Mouse (Mus musculus) megakaryocyte, embryonic 14.5 days (primary cell): ENCODE measurements around the gene Ppp4r2. TPM values are rescaled to one million over a fixed set of nuclear protein-coding genes. Genes with fewer than 3 reads are reported as not detected.

Experiments
- H3K27me3 ChIP-seq: replicated peaks from 2 replicates; pipeline ENCODE3; 2012; ENCODE audit warnings: inconsistent platforms
- H3K36me3 ChIP-seq: replicated peaks from 2 replicates; pipeline ENCODE3; 2012; ENCODE audit warnings: low read length, inconsistent platforms, mixed read lengths
- H3K4me1 ChIP-seq: 2 replicates; pipeline ENCODE4 v1.6.1; 2012; ENCODE audit warnings: inconsistent platforms
- H3K4me3 ChIP-seq: replicated peaks from 2 replicates; pipeline ENCODE3; 2012; ENCODE audit warnings: moderate library complexity, mild to moderate bottlenecking, inconsistent platforms
- H3K9me3 ChIP-seq: 2 replicates; pipeline ENCODE4 v1.6.1; 2012; ENCODE audit warnings: inconsistent platforms
- FLI1 ChIP-seq: IDR thresholded peaks from 2 replicates; pipeline ENCODE4 v1.6.1; 2012; ENCODE audit warnings: low read length, inconsistent platforms, mixed read lengths
- GATA1 ChIP-seq: IDR thresholded peaks from 3 replicates; pipeline ENCODE4 v1.6.1; 2012; ENCODE audit warnings: mixed read lengths, low read length, inconsistent platforms, borderline replicate concordance
- polyA plus RNA-seq: library from polyadenylated mRNA; stranded (reverse); fragments of >175 nt; gene quantifications from 2 replicates; pipeline ENCODE4 v1.2.3, GENCODE M21; 2012; ENCODE audit warnings: low replicate concordance; ENCODE audit not compliant: insufficient read depth

Gene Ppp4r2
- polyA plus RNA-seq, 1 experiment = 32.5 TPM

DNA sequence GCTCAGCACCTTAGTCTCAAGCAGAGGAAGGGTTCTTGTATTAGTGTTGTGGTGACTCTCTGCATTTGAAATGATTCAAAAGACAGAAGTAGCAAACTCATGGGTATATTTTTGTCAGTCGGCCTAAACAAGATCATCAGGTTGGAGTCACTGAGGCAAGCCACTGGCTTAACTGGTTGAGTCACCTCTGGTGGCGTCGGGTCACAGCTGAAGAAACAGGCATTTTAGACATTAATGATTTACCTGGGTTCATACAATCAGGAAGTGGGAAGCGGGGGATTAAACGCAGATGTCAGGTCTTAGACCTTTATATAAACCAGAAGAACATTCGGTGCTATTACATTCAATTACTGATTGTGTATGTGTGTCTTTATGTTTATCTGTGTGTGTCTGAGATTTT, 7.4 kb upstream of the Ppp4r2 start:
- Histone ChIP-seq H3K4me3 (no peak overlapping the region), H3K27me3 (peaks cover 10% of the 10 kb centered on the region), H3K36me3 (no peaks in the 10 kb centered on the region), H3K9me3 (peaks cover 3% of the 10 kb centered on the region; the same call in 1 of the 2 replicates), H3K4me1 (no peaks in the 10 kb centered on the region)
- TF ChIP-seq FLI1 (no peak), GATA1 (no peak)

DNA sequence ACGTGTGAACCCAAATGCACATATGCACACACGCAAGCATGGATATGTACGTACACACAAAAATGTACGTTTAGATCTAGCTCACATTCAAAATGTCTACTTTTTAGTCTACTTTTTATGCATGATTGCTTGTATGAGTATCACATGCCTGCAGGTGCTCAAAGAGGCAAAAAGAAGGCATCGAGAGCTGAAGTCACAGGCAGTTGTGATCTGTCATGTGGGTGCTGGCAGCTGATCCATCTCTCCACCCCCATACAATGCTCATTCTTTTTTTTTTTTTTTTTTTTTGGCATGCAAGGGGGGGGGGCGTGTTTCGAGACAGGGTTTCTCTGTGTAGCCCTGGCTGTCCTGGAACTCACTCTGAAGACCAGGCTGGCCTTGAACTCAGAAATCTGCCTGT, 4.9 kb upstream of the Ppp4r2 start:
- TF ChIP-seq GATA1 = no peak
- TF ChIP-seq FLI1 = no peak
- peaks cover 3% of the 10 kb centered on the region; the same call in 1 of the 2 replicates for H3K9me3 ChIP-seq
- H3K4me1 ChIP-seq = peaks cover 4% of the 10 kb centered on the region
- no peaks in the 10 kb centered on the region for H3K36me3 ChIP-seq
- H3K4me3 ChIP-seq = no peak overlapping the region
- peaks cover 8% of the 10 kb centered on the region for H3K27me3 ChIP-seq

DNA sequence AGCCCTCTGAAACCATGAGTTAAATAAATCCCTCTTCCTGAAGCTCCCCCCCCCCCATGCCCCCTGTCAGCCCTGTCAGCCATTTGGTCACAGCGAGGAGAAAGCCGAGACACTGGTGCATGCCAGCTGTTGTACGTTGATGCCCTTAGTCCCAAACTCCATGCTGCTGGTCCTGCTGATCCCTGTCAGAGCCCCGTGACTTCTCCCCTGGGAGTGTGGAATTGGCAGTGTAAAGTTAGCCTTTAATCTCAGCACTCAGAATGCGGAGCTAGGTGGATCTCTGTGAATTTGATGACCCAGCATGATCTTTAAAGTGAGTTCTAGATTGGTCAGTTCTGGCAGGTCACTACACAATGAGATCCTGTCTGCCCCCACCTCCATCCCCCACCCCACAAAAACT, 3.7 kb upstream of the Ppp4r2 start:
- Histone ChIP-seq H3K4me3 (no peak overlapping the region), H3K36me3 (no peaks in the 10 kb centered on the region), H3K27me3 (peaks cover 5% of the 10 kb centered on the region), H3K9me3 (peaks cover 3% of the 10 kb centered on the region; the same call in 1 of the 2 replicates), H3K4me1 (peaks cover 7% of the 10 kb centered on the region)
- TF ChIP-seq FLI1 (no peak), GATA1 (no peak)

DNA sequence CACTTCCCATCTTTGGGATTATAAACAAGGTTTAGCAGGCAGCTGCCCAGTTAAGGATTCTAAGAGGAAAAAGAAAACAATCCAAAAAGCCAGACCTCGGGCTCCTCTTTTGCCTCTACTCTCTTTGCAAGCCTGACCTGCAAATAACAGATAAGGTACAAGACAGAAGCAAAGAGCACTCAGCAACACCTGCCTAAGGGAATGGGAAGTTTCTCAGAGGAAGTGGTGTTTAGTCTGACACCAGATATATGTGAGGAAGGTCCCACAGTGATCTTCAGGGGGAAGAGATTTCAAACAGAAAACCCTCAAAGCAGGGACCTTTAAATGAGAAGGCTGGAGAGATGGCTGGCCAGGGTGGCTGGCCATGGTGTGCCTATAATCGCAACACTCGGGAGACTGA, 2.2 kb upstream of the Ppp4r2 start:
- peaks cover 3% of the 10 kb centered on the region; the same call in 1 of the 2 replicates for H3K9me3 ChIP-seq
- peaks cover 20% of the 10 kb centered on the region for H3K4me1 ChIP-seq
- H3K36me3 ChIP-seq = peaks cover 11% of the 10 kb centered on the region
- no peak overlapping the region for H3K4me3 ChIP-seq
- peaks cover 5% of the 10 kb centered on the region for H3K27me3 ChIP-seq
- TF ChIP-seq GATA1 (no peak), FLI1 (no peak)

DNA sequence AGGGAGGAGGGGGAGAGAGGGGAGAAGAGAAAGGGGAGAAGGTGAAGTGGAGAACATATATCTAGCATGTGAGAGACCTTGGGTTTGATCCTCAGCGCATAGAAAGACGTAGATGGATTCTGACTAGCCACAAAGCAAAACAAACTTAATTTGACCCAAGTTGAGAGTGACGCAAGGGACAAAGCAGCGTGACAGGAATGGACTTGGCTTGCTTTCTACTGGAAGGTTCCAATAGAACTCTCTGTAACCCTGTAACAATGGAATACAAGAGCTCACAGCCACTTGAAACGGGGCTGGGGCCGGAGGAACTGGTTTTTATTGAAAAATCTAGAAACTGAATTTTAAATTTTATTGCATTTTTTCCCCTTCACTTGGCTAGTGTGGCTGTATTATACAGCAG, 1.7 kb upstream of the Ppp4r2 start:
- no peak overlapping the region for H3K4me3 ChIP-seq
- peaks cover 17% of the 10 kb centered on the region for H3K36me3 ChIP-seq
- peaks cover 3% of the 10 kb centered on the region; the same call in 1 of the 2 replicates for H3K9me3 ChIP-seq
- peaks cover 5% of the 10 kb centered on the region for H3K27me3 ChIP-seq
- no peak for TF ChIP-seq GATA1
- no peak for TF ChIP-seq FLI1
- peaks cover 24% of the 10 kb centered on the region for H3K4me1 ChIP-seq

DNA sequence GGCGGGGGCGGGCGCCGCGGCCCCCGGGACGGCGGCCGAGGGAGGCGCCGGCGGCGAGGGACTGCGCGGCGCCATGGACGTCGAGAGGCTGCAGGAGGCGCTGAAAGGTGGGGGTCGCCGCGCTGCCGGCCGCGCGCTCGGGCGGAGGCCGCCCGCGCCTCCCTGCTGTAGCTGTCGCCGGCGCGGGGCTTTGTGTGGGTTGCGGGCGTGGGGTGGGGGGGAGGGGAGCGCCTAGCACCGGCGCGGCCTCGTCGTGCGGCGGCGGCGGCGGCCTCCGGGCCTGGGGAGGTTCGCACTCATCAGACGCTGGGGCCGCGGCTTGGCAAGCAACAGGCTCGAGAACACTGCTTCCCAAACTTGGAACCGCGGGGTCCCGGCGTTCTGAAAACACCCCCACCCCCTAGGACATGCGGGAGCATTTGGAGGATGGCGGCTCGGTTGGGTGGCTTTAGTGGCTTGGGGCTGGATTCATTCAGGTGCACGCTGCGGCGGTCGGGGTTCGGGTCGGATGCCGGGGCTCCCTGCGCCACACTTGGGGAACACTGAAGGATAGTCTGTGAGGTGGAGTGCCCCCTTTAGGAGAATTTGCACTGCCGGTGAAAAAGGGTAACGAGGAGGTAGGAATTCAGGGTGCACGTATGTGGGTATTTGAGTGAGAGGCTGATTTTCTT, 524 bp downstream of the Ppp4r2 start:
- TF ChIP-seq GATA1 (no peak), FLI1 (no peak)
- Histone ChIP-seq H3K36me3 (peaks cover 38% of the 10 kb centered on the region), H3K4me1 (peaks cover 36% of the 10 kb centered on the region), H3K4me3 (peak overlapping the region; percentile 95), H3K9me3 (peaks cover 3% of the 10 kb centered on the region; the same call in 1 of the 2 replicates), H3K27me3 (peaks cover 5% of the 10 kb centered on the region)

DNA sequence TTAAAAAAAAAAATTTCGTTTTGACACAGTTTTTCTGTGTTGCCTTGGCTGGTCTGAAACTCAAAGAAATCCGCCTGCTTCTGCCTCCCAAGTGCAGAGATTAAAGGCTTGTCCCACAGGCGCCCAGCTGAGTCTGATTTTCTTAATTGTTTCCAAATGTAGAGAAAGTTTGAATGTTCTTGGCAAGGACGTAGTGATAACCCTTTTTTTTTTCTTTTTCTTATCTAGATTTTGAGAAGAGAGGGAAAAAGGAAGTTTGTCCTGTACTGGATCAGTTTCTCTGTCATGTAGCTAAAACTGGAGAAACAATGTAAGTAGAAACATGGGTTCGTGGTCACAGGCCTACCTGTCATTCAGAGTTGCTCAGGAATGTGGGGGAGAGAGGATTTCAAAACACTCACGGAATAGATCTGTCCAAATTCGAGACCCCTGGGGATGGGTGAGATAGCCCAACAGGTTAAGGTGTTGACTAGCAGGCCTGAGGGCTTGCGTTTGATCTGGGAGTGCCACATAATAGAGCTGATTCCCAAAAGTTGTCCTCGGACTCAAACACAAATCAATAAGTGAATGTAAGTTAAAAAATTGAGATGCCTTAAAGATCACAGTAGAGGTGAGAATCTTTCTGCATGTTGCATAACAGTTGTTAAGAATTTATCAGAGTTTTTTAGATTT, 1.2 kb downstream of the Ppp4r2 start:
- Histone ChIP-seq H3K9me3 (peaks cover 2% of the 10 kb centered on the region; the same call in 1 of the 2 replicates), H3K36me3 (peaks cover 44% of the 10 kb centered on the region), H3K4me1 (peaks cover 41% of the 10 kb centered on the region), H3K4me3 (peak overlapping the region; percentile 95), H3K27me3 (peaks cover 3% of the 10 kb centered on the region)
- TF ChIP-seq GATA1 (no peak), FLI1 (no peak)

DNA sequence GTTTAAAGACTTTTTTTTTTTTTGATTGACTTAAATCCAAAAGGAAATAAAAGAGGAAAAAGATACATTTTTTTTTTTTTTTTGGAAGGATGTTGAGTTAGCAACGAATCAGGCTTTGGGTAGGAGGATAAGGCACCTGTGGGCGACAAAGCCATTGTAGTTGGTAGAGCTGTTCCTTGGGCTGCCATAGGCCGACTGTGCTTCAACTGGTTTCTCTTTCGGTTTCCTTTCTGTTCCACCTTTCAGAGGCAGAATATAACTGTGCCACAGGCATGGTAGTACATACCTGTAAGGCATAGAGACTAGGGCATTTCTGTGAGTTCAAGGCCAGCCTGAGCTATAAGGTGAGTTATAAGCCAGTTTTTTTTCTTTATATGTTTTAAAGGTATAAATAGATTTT, 11.6 kb downstream of the Ppp4r2 start:
- Histone ChIP-seq H3K9me3 (no peaks in the 10 kb centered on the region), H3K4me3 (no peak overlapping the region), H3K4me1 (peaks cover 34% of the 10 kb centered on the region), H3K36me3 (peaks cover 91% of the 10 kb centered on the region), H3K27me3 (no peaks in the 10 kb centered on the region)
- TF ChIP-seq GATA1 (no peak), FLI1 (no peak)

DNA sequence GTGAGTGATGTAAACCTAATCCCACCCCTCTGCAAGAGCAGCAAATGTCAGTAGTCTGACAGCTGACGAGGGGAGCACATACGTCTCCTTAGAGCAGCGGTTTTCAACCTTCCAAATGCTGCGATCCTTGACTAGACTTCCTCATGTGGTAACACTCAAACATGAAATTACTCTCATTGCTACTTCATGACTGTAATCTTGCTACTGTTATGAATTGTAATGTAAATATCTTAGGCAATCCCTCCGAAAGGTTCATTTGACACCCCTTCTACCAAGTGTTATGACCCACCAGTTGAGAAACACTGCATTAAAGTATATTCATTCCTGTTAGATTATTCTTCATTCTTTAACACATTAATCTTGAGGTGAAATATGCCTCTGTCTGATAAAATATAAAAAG, 13.8 kb downstream of the Ppp4r2 start:
- Histone ChIP-seq H3K9me3 (no peaks in the 10 kb centered on the region), H3K36me3 (peaks cover 88% of the 10 kb centered on the region), H3K4me1 (peaks cover 35% of the 10 kb centered on the region), H3K27me3 (no peaks in the 10 kb centered on the region), H3K4me3 (no peak overlapping the region)
- TF ChIP-seq GATA1 (no peak), FLI1 (no peak)

DNA sequence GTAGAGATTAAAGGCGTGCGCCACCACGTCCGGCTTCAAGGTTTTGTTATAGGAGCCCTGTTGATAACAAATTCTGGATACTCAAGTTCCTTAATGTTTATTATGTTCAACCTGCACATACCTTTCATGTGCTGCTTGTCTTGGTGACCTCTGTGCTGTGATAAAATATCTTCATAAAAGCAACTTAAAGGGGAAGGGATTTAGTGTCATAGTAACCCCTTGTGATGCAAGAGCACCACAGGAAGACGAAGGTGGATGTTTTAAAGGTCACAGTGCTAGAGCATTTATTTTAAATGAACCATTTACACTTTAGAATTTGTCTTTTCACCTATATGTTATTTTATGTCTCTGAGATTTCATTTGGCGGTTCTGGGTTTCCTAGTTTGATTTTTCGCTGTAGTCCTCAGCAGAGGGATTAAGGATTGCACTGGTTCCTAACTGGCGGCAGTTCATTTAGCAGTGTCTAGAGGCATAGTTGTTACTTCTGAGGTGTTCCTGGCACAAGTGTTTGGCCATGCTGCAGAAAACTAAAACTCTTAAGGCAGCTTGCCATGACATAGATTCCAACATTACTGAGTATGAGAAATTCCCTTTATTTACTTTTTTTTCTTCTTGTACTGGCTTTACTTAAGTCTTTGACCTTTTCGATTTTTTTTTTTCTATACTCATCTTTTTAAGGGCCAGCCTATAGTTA, 15.4 kb downstream of the Ppp4r2 start:
- Histone ChIP-seq H3K4me1 (peaks cover 32% of the 10 kb centered on the region), H3K27me3 (no peaks in the 10 kb centered on the region), H3K9me3 (no peaks in the 10 kb centered on the region), H3K4me3 (no peak overlapping the region), H3K36me3 (peaks cover 83% of the 10 kb centered on the region)
- TF ChIP-seq GATA1 (no peak), FLI1 (no peak)
